Mouse (Mus musculus) left cerebral cortex, postnatal 25 days (tissue): ENCODE data around the gene Xpnpep1. TPM values are rescaled to one million over a fixed set of nuclear protein-coding genes. Genes with fewer than 3 reads are reported as not detected.

Source experiments
- microRNA-seq, 2 experiments: library from miRNA; unstranded; fragments of <30 nt; microRNA quantifications; one replicate each; pipeline ENCODE4 v1.2.0; 2022
- total RNA-seq, 2 experiments: library from RNA; stranded (reverse); gene quantifications; 2 replicates each; pipeline ENCODE4 v1.2.3; 2021

Xpnpep1 gene
- total RNA-seq, 2 experiments from 2014 or later, result 75.4 TPM

Small RNA genes within 50 kb of the gene (microRNA-seq; reads per million reads assigned to microRNA genes)
- gene Mir6407, result 0 reads per million in 2 experiments

Other genes starting within 250 kb of the Xpnpep1 start
- gene Add3, start 100.2 kb upstream of the Xpnpep1 start, total RNA-seq, result 10 to 100 TPM; 80.6 to 86.6 TPM